Mouse (Mus musculus): ENCODE data around the gene Setd4. TPM values are rescaled to one million over a fixed set of nuclear protein-coding genes. Genes with fewer than 3 reads are reported as not detected.

The Setd4 gene
- polyA plus RNA-seq, 2 experiments: 11.7 to 17.1 TPM

DNA sequence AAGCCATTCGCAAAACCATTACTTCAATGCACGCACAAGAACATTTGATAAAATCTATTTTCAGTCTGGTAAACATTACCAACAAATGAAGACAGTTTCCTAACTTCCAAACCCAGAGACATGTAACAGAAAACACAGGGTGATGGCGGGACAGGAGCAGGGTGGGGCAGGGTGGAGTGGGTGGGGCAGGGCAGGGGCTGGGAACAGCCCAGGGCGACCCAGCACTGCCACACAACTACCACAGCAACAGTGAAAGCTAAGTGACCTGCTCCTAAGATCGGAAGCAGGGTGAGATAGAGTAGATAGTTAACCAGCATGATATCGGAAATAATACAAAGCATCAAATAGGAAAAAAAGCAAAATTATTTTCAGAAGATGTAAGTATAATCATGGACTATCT is 4.4 kb downstream of the Setd4 start:
- H3K27me3 ChIP-seq (ENCODE audit: control insufficient read depth, insufficient read depth, low read length): no peaks in the 10 kb centered on the region
- no peak overlapping the region for H3K27ac ChIP-seq (replicated peaks; ENCODE audit: low read depth, low read length)
- no peak for TF ChIP-seq POLR2A (IDR thresholded peaks at IDR 0.05; ENCODE audit: borderline replicate concordance, extremely low read depth, insufficient read depth, insufficient read length)
- peaks cover 4% of the 10 kb centered on the region for H3K4me1 ChIP-seq (ENCODE audit: control insufficient read depth, insufficient read depth, low read length)
- no peak overlapping the region for H3K9ac ChIP-seq (ENCODE audit: low read depth, low read length, severe bottlenecking)
- no peak overlapping the region for H3K4me2 ChIP-seq (replicated peaks; ENCODE audit: low read depth, low read length, severe bottlenecking)
- H3K4me3 ChIP-seq (replicated peaks; ENCODE audit: low read length): no peak overlapping the region
- WGBS: 91% methylated on average over 6 of the region's 6 CpGs
- no peaks in the 10 kb centered on the region for H3K9me3 ChIP-seq (ENCODE audit: control insufficient read depth, low read length)
- peaks cover 30% of the 10 kb centered on the region for H3K36me3 ChIP-seq (ENCODE audit: control insufficient read depth, insufficient read depth, low read length)
- ATAC-seq (ENCODE audit: low FRiP score, low read depth): no peak
- DNase-seq (ENCODE audit: low spot score): no peak

GRCm38 (mm10) chr16:93597551-93597950 is 6.3 kb downstream of the Setd4 start:
- H3K27ac ChIP-seq (replicated peaks; ENCODE audit: low read depth, low read length): no peak overlapping the region
- peaks cover 40% of the 10 kb centered on the region for H3K36me3 ChIP-seq (ENCODE audit: control insufficient read depth, insufficient read depth, low read length)
- ATAC-seq (ENCODE audit: low FRiP score, low read depth) (no peak), DNase-seq (ENCODE audit: low spot score) (no peak)
- no peaks in the 10 kb centered on the region for H3K4me1 ChIP-seq (ENCODE audit: control insufficient read depth, insufficient read depth, low read length)
- no peaks in the 10 kb centered on the region for H3K9me3 ChIP-seq (ENCODE audit: control insufficient read depth, low read length)
- no peaks in the 10 kb centered on the region for H3K27me3 ChIP-seq (ENCODE audit: control insufficient read depth, insufficient read depth, low read length)
- H3K9ac ChIP-seq (ENCODE audit: low read depth, low read length, severe bottlenecking): no peak overlapping the region
- no peak overlapping the region for H3K4me2 ChIP-seq (replicated peaks; ENCODE audit: low read depth, low read length, severe bottlenecking)
- no peak overlapping the region for H3K4me3 ChIP-seq (replicated peaks; ENCODE audit: low read length)
- WGBS: 88% methylated on average over 9 of the region's 9 CpGs
- no peak for TF ChIP-seq POLR2A (IDR thresholded peaks at IDR 0.05; ENCODE audit: borderline replicate concordance, extremely low read depth, insufficient read depth, insufficient read length)

DNA sequence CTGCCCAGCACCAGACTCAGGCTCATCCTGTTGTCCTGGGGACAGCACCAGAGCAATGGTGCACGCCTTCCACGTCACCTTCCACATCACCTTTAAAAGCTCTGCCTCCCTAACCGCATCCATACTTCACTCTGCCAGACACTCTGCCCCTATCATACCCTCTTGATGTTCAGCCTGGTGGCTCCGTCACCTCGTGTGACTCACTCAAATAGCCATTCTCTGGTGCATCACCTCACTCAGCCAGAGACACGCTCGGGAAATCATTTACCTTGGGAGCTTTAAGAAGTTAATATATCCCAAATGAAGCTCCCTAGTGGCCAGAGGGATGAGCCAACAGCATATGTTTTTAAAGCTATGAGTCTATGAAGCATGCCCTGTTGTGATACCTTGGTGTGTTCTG is 7.1 kb downstream of the Setd4 start:
- no peak overlapping the region for H3K27ac ChIP-seq (replicated peaks; ENCODE audit: low read depth, low read length)
- peaks cover 40% of the 10 kb centered on the region for H3K36me3 ChIP-seq (ENCODE audit: control insufficient read depth, insufficient read depth, low read length)
- no peaks in the 10 kb centered on the region for H3K27me3 ChIP-seq (ENCODE audit: control insufficient read depth, insufficient read depth, low read length)
- no peak overlapping the region for H3K9ac ChIP-seq (ENCODE audit: low read depth, low read length, severe bottlenecking)
- no peaks in the 10 kb centered on the region for H3K9me3 ChIP-seq (ENCODE audit: control insufficient read depth, low read length)
- WGBS: 89% methylated on average over 7 of the region's 7 CpGs
- H3K4me3 ChIP-seq (replicated peaks; ENCODE audit: low read length): no peak overlapping the region
- H3K4me2 ChIP-seq (replicated peaks; ENCODE audit: low read depth, low read length, severe bottlenecking): no peak overlapping the region
- no peaks in the 10 kb centered on the region for H3K4me1 ChIP-seq (ENCODE audit: control insufficient read depth, insufficient read depth, low read length)
- ATAC-seq (ENCODE audit: low FRiP score, low read depth) (no peak), DNase-seq (ENCODE audit: low spot score) (no peak)
- no peak for TF ChIP-seq POLR2A (IDR thresholded peaks at IDR 0.05; ENCODE audit: borderline replicate concordance, extremely low read depth, insufficient read depth, insufficient read length)

- Histone ChIP-seq H3K4me2 (replicated peaks; ENCODE audit: low read depth, low read length, severe bottlenecking) (no peak overlapping the region), H3K9ac (ENCODE audit: low read depth, low read length, severe bottlenecking) (no peak overlapping the region), H3K4me1 (ENCODE audit: control insufficient read depth, insufficient read depth, low read length) (no peaks in the 10 kb centered on the region), H3K36me3 (ENCODE audit: control insufficient read depth, insufficient read depth, low read length) (peaks cover 47% of the 10 kb centered on the region), H3K27ac (replicated peaks; ENCODE audit: low read depth, low read length) (no peak overlapping the region), H3K9me3 (ENCODE audit: control insufficient read depth, low read length) (no peaks in the 10 kb centered on the region), H3K27me3 (ENCODE audit: control insufficient read depth, insufficient read depth, low read length) (no peaks in the 10 kb centered on the region), H3K4me3 (replicated peaks; ENCODE audit: low read length) (no peak overlapping the region)
- ATAC-seq (ENCODE audit: low FRiP score, low read depth) (no peak), DNase-seq (ENCODE audit: low spot score) (no peak)
- 90% methylated on average over 5 of the region's 5 CpGs for WGBS
- TF ChIP-seq POLR2A (IDR thresholded peaks at IDR 0.05; ENCODE audit: borderline replicate concordance, extremely low read depth, insufficient read depth, insufficient read length): no peak
Observed at GRCm38 (mm10) chr16:93595766-93596165, 8.1 kb downstream of the Setd4 start.

GRCm38 (mm10) chr16:93594448-93594847 is 9.4 kb downstream of the Setd4 start:
- Histone ChIP-seq H3K4me3 (replicated peaks; ENCODE audit: low read length) (no peak overlapping the region), H3K4me1 (ENCODE audit: control insufficient read depth, insufficient read depth, low read length) (no peaks in the 10 kb centered on the region), H3K36me3 (ENCODE audit: control insufficient read depth, insufficient read depth, low read length) (peaks cover 60% of the 10 kb centered on the region), H3K4me2 (replicated peaks; ENCODE audit: low read depth, low read length, severe bottlenecking) (no peak overlapping the region), H3K27ac (replicated peaks; ENCODE audit: low read depth, low read length) (no peak overlapping the region), H3K9me3 (ENCODE audit: control insufficient read depth, low read length) (no peaks in the 10 kb centered on the region), H3K27me3 (ENCODE audit: control insufficient read depth, insufficient read depth, low read length) (no peaks in the 10 kb centered on the region), H3K9ac (ENCODE audit: low read depth, low read length, severe bottlenecking) (no peak overlapping the region)
- ATAC-seq (ENCODE audit: low FRiP score, low read depth) (no peak), DNase-seq (ENCODE audit: low spot score) (no peak)
- 93% methylated on average over 10 of the region's 10 CpGs for WGBS
- TF ChIP-seq POLR2A (IDR thresholded peaks at IDR 0.05; ENCODE audit: borderline replicate concordance, extremely low read depth, insufficient read depth, insufficient read length): no peak

DNA sequence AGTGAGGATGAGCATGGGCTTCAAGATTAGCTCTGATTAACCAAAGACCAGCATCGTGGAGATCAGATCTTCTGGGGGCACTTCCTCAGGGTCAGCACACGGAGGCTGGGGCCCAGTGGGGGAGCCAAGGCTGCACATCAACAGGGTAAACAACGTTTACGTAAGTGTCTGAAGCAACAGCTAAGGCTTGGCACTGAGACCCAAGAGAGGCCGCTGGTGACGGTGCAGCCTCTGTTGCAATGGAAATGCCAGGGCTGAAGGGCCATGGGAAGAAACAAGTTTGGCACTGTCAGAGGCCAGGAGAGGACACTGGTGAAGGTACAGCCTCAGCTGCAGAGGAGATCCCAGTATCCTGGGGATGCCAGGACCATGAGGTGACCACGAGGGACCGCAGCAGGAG is 10.5 kb downstream of the Setd4 start:
- Histone ChIP-seq H3K27ac (replicated peaks; ENCODE audit: low read depth, low read length) (no peak overlapping the region), H3K27me3 (ENCODE audit: control insufficient read depth, insufficient read depth, low read length) (no peaks in the 10 kb centered on the region), H3K9ac (ENCODE audit: low read depth, low read length, severe bottlenecking) (no peak overlapping the region), H3K4me3 (replicated peaks; ENCODE audit: low read length) (no peak overlapping the region), H3K36me3 (ENCODE audit: control insufficient read depth, insufficient read depth, low read length) (peaks cover 57% of the 10 kb centered on the region), H3K9me3 (ENCODE audit: control insufficient read depth, low read length) (no peaks in the 10 kb centered on the region), H3K4me1 (ENCODE audit: control insufficient read depth, insufficient read depth, low read length) (no peaks in the 10 kb centered on the region), H3K4me2 (replicated peaks; ENCODE audit: low read depth, low read length, severe bottlenecking) (no peak overlapping the region)
- TF ChIP-seq POLR2A (IDR thresholded peaks at IDR 0.05; ENCODE audit: borderline replicate concordance, extremely low read depth, insufficient read depth, insufficient read length): no peak
- ATAC-seq (ENCODE audit: low FRiP score, low read depth) (no peak), DNase-seq (ENCODE audit: low spot score) (no peak)
- WGBS: 91% methylated on average over 8 of the region's 8 CpGs

Data from limb, embryonic 14.5 days (tissue).